Mouse (Mus musculus) left cerebral cortex, adult 18-20 months (tissue): Measurements from ENCODE around the gene 4930415O20Rik. TPM values are rescaled to one million over a fixed set of nuclear protein-coding genes. Genes with fewer than 3 reads are reported as not detected.

ENCODE experiments used
- DNase-seq, 2 experiments: peaks; one replicate each; pipeline ENCODE4 v3.0.0; 2021 to 2022; ENCODE audit warnings: low spot score in 2 of 2, mixed read lengths in 1 of 2
- total RNA-seq, 2 experiments: library from RNA; stranded (reverse); gene quantifications; 2 replicates each; pipeline ENCODE4 v1.2.3; 2021

4930415O20Rik gene
- total RNA-seq, 2 experiments from 2014 or later: not detected

GRCm38 (mm10) chr15:98629464-98629863 is 58.7 kb downstream of the 4930415O20Rik start:
- DNase-seq: no peak

GRCm38 (mm10) chr15:98630540-98630939 is 59.7 kb downstream of the 4930415O20Rik start, which contains the start of gene Cacnb3:
TSS of gene Cacnb3 (plus strand) at chr15:98630840.
- DNase-seq: no peak

GRCm38 (mm10) chr15:98631493-98631892 is 60.7 kb downstream of the 4930415O20Rik start:
- peak in 1 of 2 experiments; percentile 61 for DNase-seq

- peak; percentile 57 to 77 for DNase-seq
Observed at GRCm38 (mm10) chr15:98632107-98632744, 61.4 kb downstream of the 4930415O20Rik start.

DNA sequence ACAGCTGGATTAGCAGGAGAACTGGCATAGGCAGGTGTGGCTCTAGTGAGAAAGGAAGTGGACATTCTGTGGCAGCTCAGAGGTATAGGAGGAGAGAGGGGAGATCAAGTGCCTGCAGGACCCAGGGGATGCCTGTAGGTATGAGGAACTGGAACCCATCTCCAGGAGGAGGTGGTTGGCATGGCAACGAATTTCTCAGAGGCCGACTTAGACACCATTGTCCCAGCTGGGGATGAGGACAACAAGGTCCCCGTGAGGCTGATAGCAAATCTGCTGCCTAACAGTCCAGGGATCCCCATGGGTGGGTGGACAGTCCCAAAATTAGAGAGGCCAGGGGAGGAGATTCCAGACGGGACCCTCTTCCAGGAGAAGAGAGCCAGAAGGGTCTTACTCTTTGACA is 62.1 kb downstream of the 4930415O20Rik start:
- no peak for DNase-seq

DNA sequence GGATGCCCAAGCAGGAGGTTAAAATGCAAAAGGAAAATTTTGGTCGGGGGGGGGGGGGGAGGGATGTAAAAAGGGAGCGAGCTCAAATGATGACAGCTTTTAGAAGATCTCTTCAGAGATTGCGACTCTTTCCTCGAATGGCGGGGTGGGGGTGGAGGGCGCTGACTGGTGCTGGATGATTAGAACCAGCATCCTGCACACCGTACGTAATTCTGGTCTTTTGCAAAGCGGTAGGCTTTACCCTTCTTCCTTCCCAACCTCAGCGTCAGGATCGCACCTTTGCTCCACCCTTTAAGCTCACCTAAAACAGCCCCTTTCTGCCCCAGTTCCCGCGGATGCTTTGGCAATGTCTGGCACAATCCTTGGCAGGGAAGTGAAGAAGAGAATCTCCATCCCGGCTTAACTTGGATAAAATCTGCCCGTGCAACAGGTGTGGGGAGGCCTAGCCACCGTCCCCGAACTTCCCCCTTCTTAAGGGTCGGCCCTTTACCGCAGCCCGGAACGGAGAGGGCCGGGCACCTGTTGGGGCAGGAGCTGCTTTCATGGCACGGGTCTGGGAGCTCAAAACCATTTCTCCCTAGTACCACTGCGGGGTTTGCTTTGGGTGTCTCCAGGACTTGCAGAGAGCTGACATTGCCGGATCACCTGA is 63.1 kb downstream of the 4930415O20Rik start:
- no peak for DNase-seq

GRCm38 (mm10) chr15:98634541-98635081 is 63.8 kb downstream of the 4930415O20Rik start:
- peak; percentile 83 to 89 for DNase-seq

GRCm38 (mm10) chr15:98635291-98635841 is 64.6 kb downstream of the 4930415O20Rik start:
- no peak for DNase-seq

DNA sequence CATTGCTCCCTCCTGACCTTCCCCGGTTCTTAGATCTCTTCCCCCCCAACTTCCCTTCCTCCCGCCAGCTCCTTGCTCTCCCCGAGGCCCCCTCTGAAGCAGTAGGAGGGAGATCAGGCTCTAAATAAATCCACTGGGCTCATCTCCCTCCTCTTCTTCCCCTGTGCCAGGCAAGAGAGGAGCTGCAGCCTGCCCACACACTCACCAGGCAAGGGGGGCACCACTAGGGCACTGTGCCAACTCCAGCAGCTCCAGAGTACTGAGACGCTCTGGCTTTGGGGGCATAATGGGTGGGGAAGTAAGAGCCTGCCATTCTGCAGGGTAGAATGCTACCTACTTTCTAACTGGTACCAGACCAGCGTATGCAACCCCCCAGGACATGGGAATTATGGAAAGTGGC is 65.7 kb downstream of the 4930415O20Rik start:
- peak; percentile 67 to 77 for DNase-seq

GRCm38 (mm10) chr15:98637155-98637554 is 66.4 kb downstream of the 4930415O20Rik start:
- no peak for DNase-seq

Other genes starting within 250 kb of the 4930415O20Rik start
- gene Olfr284, start 230.0 kb upstream of the 4930415O20Rik start, total RNA-seq: not detected
- not detected for gene Olfr283, start 190.1 kb upstream of the 4930415O20Rik start, total RNA-seq
- not detected for gene Olfr282, start 139.8 kb upstream of the 4930415O20Rik start, total RNA-seq
- not detected for gene Olfr281, start 118.4 kb upstream of the 4930415O20Rik start, total RNA-seq
- not detected for gene OR5BS1P, start 101.1 kb upstream of the 4930415O20Rik start, total RNA-seq
- not detected for gene Lalba, start 88.3 kb upstream of the 4930415O20Rik start, total RNA-seq
- not detected for gene Olfr279, start 78.6 kb upstream of the 4930415O20Rik start, total RNA-seq
- gene Kansl2, start 36.7 kb upstream of the 4930415O20Rik start, total RNA-seq: 10 to 100 TPM; 58.2 to 59.7 TPM
- 10 to 100 TPM; 40.4 to 46.0 TPM for gene Ccnt1, start 81 bp upstream of the 4930415O20Rik start, total RNA-seq
- 10 to 100 TPM; 45.8 to 49.7 TPM for gene Adcy6, start 39.1 kb downstream of the 4930415O20Rik start, total RNA-seq
- gene Cacnb3, start 59.8 kb downstream of the 4930415O20Rik start, total RNA-seq: 100 to 1,000 TPM; 267 to 278 TPM
- 10 to 100 TPM; 86.9 to 90.6 TPM for gene Ddx23, start 91.9 kb downstream of the 4930415O20Rik start, total RNA-seq
- gene Rnd1, start 106.5 kb downstream of the 4930415O20Rik start, total RNA-seq: 10 to 100 TPM; 24.4 to 30.7 TPM
- 10 to 100 TPM in 1 of 2 experiments, 1 to 10 TPM in 1; 9.5 to 10.5 TPM for gene Ccdc65, start 137.2 kb downstream of the 4930415O20Rik start, total RNA-seq
- gene Fkbp11, start 157.2 kb downstream of the 4930415O20Rik start, total RNA-seq: 1 to 10 TPM; 1.9 to 2.6 TPM
- 100 to 1,000 TPM; 724 to 773 TPM for gene Arf3, start 192.2 kb downstream of the 4930415O20Rik start, total RNA-seq
- gene Wnt10b, start 207.1 kb downstream of the 4930415O20Rik start, total RNA-seq: 1 to 10 TPM in 1 of 2 experiments, under 1 TPM in 1; 0.63 to 1.1 TPM
- gene Wnt1, start 218.9 kb downstream of the 4930415O20Rik start, total RNA-seq: not detected
- gene Ddn, start 238.5 kb downstream of the 4930415O20Rik start, total RNA-seq: 100 to 1,000 TPM; 778 to 797 TPM